Mouse (Mus musculus) G1E (cell line): Measurements from ENCODE around the gene Irs2.

Experiments
- CTCF ChIP-seq: IDR thresholded peaks from 2 replicates; pipeline ENCODE4 v1.5.1; 2012; ENCODE audit warnings: low read depth, low read length, inconsistent platforms, mixed read lengths
- GATA1 ChIP-seq: IDR thresholded peaks from 2 replicates; pipeline ENCODE4 v1.6.1; 2012; ENCODE audit warnings: borderline replicate concordance, low read length, inconsistent platforms, mixed read lengths
- GATA2 ChIP-seq: IDR thresholded peaks from 2 replicates; pipeline ENCODE4 v1.6.1; 2012; ENCODE audit warnings: low read depth, low read length, inconsistent platforms, borderline replicate concordance
- POLR2AphosphoS5 ChIP-seq: IDR thresholded peaks from 2 replicates; pipeline ENCODE4 v1.6.1; 2012; ENCODE audit warnings: low read depth, low read length, inconsistent platforms; ENCODE audit not compliant: insufficient replicate concordance
- TAL1 ChIP-seq: conservative IDR thresholded peaks from 2 replicates; pipeline ENCODE4 v1.6.1; 2012; ENCODE audit warnings: low read depth, low read length, inconsistent platforms, mixed read lengths

GRCm38 (mm10) chr8:10971984-10972383, 36.3 kb downstream of the Irs2 start:
- TF ChIP-seq CTCF (no peak), TAL1 (no peak), GATA2 (no peak), GATA1 (no peak), POLR2AphosphoS5 (no peak)
